Mouse (Mus musculus): ENCODE data around the gene Cped1. TPM values are rescaled to one million over a fixed set of nuclear protein-coding genes. Genes with fewer than 3 reads are reported as not detected.

Cped1 gene
- polyA plus RNA-seq, 1 experiment from 2014 or later, result 10.4 TPM

DNA sequence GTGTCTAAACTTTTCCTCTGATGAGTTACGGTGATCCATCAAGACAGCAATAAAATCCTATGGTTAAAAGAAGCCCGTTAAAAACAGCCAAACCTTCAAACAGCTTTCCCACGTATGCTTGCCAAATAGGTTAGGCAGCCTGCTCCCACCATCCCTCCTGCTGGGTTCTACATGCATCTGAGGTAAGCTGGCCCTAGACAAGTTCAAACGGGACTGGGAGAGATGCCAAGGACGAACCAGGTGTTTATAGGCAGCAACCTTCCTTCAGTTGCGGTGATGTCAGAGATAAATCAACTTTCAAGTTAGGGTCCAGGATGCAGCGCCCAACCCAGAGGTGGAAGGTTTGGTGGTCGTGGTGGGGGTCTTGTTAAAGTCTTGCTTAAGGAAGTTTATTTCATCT is 155.1 kb downstream of the Cped1 start:
- H3K4me3 ChIP-seq (ENCODE audit: low read depth, low read length), result no peak overlapping the region
- H3K27ac ChIP-seq (replicated peaks), result no peak overlapping the region
- no peaks in the 10 kb centered on the region for H3K4me1 ChIP-seq (replicated peaks; ENCODE audit: control insufficient read depth, insufficient read depth)
- H3K36me3 ChIP-seq (ENCODE audit: control insufficient read depth, insufficient read depth, low read length), result no peaks in the 10 kb centered on the region
- ATAC-seq (ENCODE audit: low FRiP score, low TSS enrichment) (no peak), DNase-seq (ENCODE audit: low spot score) (no peak)
- 42% methylated on average over 8 of the region's 8 CpGs for WGBS
- TF ChIP-seq CTCF (IDR thresholded peaks at IDR 0.05; ENCODE audit: low read depth), result no peak
- TF ChIP-seq EP300 (optimal IDR thresholded peaks at IDR 0.05), result peak; percentile 47
- H3K4me2 ChIP-seq (replicated peaks; ENCODE audit: low read depth), result no peak overlapping the region
- H3K27me3 ChIP-seq (ENCODE audit: control insufficient read depth, insufficient read depth, low read length), result no peaks in the 10 kb centered on the region
- H3K9ac ChIP-seq (ENCODE audit: low read length), result no peak overlapping the region
- H3K9me3 ChIP-seq (ENCODE audit: control insufficient read depth, low read length), result no peaks in the 10 kb centered on the region

DNA sequence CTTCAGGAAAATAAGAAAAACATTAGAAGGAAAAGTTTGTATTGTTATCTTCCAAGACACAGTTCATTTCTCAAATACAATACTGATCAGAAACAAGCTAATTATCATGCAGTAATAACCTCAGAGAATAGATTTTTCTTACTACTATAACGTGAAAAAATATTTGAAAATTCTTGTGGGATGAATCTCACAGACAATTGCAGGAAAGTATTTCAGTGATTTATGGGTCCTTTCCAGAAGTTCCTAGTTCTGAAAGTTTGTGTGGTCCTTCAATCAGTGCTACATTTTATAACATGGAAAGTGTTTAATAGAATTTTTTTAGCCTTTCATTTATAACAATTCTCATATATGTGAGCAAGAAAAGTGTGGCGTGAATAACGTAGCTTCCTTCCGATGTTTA is 161.5 kb downstream of the Cped1 start:
- Histone ChIP-seq H3K9me3 (ENCODE audit: control insufficient read depth, low read length) (no peaks in the 10 kb centered on the region), H3K27me3 (ENCODE audit: control insufficient read depth, insufficient read depth, low read length) (no peaks in the 10 kb centered on the region), H3K27ac (replicated peaks) (no peak overlapping the region), H3K4me1 (replicated peaks; ENCODE audit: control insufficient read depth, insufficient read depth) (no peaks in the 10 kb centered on the region), H3K9ac (ENCODE audit: low read length) (no peak overlapping the region), H3K4me3 (ENCODE audit: low read depth, low read length) (no peak overlapping the region), H3K36me3 (ENCODE audit: control insufficient read depth, insufficient read depth, low read length) (no peaks in the 10 kb centered on the region), H3K4me2 (replicated peaks; ENCODE audit: low read depth) (no peak overlapping the region)
- DNase-seq (ENCODE audit: low spot score) (no peak), ATAC-seq (ENCODE audit: low FRiP score, low TSS enrichment) (no peak)
- TF ChIP-seq EP300 (optimal IDR thresholded peaks at IDR 0.05), result no peak
- no peak for TF ChIP-seq CTCF (IDR thresholded peaks at IDR 0.05; ENCODE audit: low read depth)
- 92% methylated on average over 4 of the region's 4 CpGs for WGBS

DNA sequence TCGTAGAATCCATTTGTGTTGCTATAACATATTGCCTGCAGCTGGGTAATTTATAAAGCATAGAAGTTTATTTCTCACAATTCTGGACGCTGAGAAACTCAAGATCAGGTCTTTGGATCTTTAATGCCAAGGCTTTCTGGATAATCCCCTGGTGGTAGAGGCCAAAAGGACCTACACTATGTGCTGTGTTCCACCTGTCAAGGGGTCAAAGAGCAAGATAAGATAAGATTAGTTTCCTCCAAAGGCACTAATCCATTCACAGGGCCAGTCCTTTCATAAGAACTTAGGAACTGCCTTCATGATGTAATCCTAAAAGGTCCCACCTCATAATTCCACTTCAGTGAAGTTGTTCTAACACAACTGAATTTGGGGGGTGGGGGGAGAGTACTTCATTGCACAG is 162.8 kb downstream of the Cped1 start:
- Histone ChIP-seq H3K36me3 (ENCODE audit: control insufficient read depth, insufficient read depth, low read length) (no peaks in the 10 kb centered on the region), H3K27me3 (ENCODE audit: control insufficient read depth, insufficient read depth, low read length) (no peaks in the 10 kb centered on the region), H3K9me3 (ENCODE audit: control insufficient read depth, low read length) (no peaks in the 10 kb centered on the region), H3K27ac (replicated peaks) (no peak overlapping the region), H3K9ac (ENCODE audit: low read length) (no peak overlapping the region), H3K4me3 (ENCODE audit: low read depth, low read length) (no peak overlapping the region), H3K4me2 (replicated peaks; ENCODE audit: low read depth) (no peak overlapping the region), H3K4me1 (replicated peaks; ENCODE audit: control insufficient read depth, insufficient read depth) (no peaks in the 10 kb centered on the region)
- no peak for TF ChIP-seq CTCF (IDR thresholded peaks at IDR 0.05; ENCODE audit: low read depth)
- DNase-seq (ENCODE audit: low spot score) (no peak), ATAC-seq (ENCODE audit: low FRiP score, low TSS enrichment) (no peak)
- WGBS, result 68% methylated on average over 2 of the region's 2 CpGs

DNA sequence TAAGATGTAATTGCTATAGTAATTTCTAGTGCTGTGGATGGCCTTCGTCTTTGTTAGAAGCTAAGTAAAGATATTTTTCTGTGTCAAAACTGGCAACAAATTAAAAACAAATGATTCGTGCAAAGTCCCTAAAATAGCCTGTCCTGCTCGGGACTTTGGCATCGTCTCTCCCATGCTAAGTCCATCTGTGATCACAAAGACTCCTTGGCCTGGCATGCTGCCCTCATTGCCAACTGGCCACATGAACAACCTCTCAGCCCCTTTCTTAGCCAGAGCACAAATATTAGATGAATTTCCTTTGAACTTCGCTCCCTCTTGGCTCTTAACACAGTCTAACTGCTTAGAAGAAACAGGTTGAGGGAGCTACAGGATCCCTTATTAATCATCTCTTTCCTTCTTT is 171.7 kb downstream of the Cped1 start:
- no peaks in the 10 kb centered on the region for H3K36me3 ChIP-seq (ENCODE audit: control insufficient read depth, insufficient read depth, low read length)
- H3K4me3 ChIP-seq (ENCODE audit: low read depth, low read length), result no peak overlapping the region
- no peak overlapping the region for H3K27ac ChIP-seq (replicated peaks)
- no peaks in the 10 kb centered on the region for H3K27me3 ChIP-seq (ENCODE audit: control insufficient read depth, insufficient read depth, low read length)
- H3K9me3 ChIP-seq (ENCODE audit: control insufficient read depth, low read length), result no peaks in the 10 kb centered on the region
- no peaks in the 10 kb centered on the region for H3K4me1 ChIP-seq (replicated peaks; ENCODE audit: control insufficient read depth, insufficient read depth)
- 46% methylated on average over 5 of the region's 5 CpGs for WGBS
- no peak for TF ChIP-seq CTCF (IDR thresholded peaks at IDR 0.05; ENCODE audit: low read depth)
- TF ChIP-seq EP300 (optimal IDR thresholded peaks at IDR 0.05), result no peak
- ATAC-seq (ENCODE audit: low FRiP score, low TSS enrichment) (no peak), DNase-seq (ENCODE audit: low spot score) (no peak)
- no peak overlapping the region for H3K4me2 ChIP-seq (replicated peaks; ENCODE audit: low read depth)
- H3K9ac ChIP-seq (ENCODE audit: low read length), result no peak overlapping the region

DNA sequence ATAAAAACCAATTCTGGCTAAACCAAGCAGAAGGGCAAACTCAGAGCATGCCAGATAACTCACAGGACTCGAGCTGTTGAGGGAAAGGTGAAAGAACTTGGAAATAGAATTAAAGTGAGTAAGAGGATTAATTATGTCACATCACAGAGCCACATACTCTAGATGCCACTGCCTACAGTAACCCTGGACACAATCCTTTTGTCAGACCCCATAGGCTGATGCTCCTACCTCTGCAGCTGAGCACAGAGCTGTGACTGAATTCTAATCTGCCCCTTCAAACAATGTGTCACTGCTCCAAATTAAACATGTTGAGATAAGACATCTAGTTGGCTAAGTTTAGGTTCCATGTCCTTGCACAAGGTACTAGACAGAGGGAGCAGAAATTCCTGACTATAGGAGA is 176.2 kb downstream of the Cped1 start:
- ATAC-seq (ENCODE audit: low FRiP score, low TSS enrichment), result no peak
- no peak for DNase-seq (ENCODE audit: low spot score)
- WGBS, result 35% methylated on average over 1 of the region's 1 CpGs
- no peaks in the 10 kb centered on the region for H3K4me1 ChIP-seq (replicated peaks; ENCODE audit: control insufficient read depth, insufficient read depth)
- no peak for TF ChIP-seq EP300 (optimal IDR thresholded peaks at IDR 0.05)
- no peak for TF ChIP-seq CTCF (IDR thresholded peaks at IDR 0.05; ENCODE audit: low read depth)
- H3K9ac ChIP-seq (ENCODE audit: low read length), result no peak overlapping the region
- no peaks in the 10 kb centered on the region for H3K9me3 ChIP-seq (ENCODE audit: control insufficient read depth, low read length)
- H3K4me2 ChIP-seq (replicated peaks; ENCODE audit: low read depth), result no peak overlapping the region
- no peak overlapping the region for H3K27ac ChIP-seq (replicated peaks)
- no peaks in the 10 kb centered on the region for H3K36me3 ChIP-seq (ENCODE audit: control insufficient read depth, insufficient read depth, low read length)
- no peak overlapping the region for H3K4me3 ChIP-seq (ENCODE audit: low read depth, low read length)
- H3K27me3 ChIP-seq (ENCODE audit: control insufficient read depth, insufficient read depth, low read length), result no peaks in the 10 kb centered on the region

DNA sequence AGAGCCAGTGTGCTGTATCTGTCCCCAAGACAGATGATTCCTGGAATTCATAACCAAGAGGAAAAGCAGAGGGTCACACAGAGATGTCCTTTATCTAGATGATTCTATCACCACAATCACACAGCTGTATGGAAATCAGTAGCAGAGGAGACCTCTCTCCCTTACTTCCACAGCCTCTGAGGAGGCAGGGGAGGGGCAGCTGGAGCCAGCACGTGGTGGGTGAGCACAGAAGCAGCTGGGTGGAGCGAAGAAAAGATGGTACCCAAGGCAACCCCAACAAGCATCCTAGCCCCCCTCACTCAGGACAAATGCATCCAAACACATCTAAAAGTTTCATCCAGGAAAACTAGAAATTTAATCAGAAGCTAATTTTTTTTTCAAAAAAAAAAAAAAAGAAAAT is 182.7 kb downstream of the Cped1 start:
- WGBS, result 51% methylated on average over 2 of the region's 2 CpGs
- ATAC-seq (ENCODE audit: low FRiP score, low TSS enrichment), result no peak
- Histone ChIP-seq H3K4me2 (replicated peaks; ENCODE audit: low read depth) (no peak overlapping the region), H3K4me3 (ENCODE audit: low read depth, low read length) (no peak overlapping the region), H3K27ac (replicated peaks) (no peak overlapping the region), H3K27me3 (ENCODE audit: control insufficient read depth, insufficient read depth, low read length) (no peaks in the 10 kb centered on the region), H3K4me1 (replicated peaks; ENCODE audit: control insufficient read depth, insufficient read depth) (no peaks in the 10 kb centered on the region), H3K9me3 (ENCODE audit: control insufficient read depth, low read length) (no peaks in the 10 kb centered on the region), H3K36me3 (ENCODE audit: control insufficient read depth, insufficient read depth, low read length) (no peaks in the 10 kb centered on the region), H3K9ac (ENCODE audit: low read length) (no peak overlapping the region)
- no peak for DNase-seq (ENCODE audit: low spot score)
- TF ChIP-seq CTCF (IDR thresholded peaks at IDR 0.05; ENCODE audit: low read depth), result no peak
- TF ChIP-seq EP300 (optimal IDR thresholded peaks at IDR 0.05), result no peak
